Mouse (Mus musculus): ENCODE results near the gene Bcam. TPM values are rescaled to one million over a fixed set of nuclear protein-coding genes. Genes with fewer than 3 reads are reported as not detected.

Gene Bcam
- polyA plus RNA-seq, 1 experiment from 2014 or later = 5.8 TPM

- H3K4me2 ChIP-seq (ENCODE audit: low read length) = no peak overlapping the region
- H3K9ac ChIP-seq (ENCODE audit: low read length) = no peak overlapping the region
- ATAC-seq = no peak
- peaks cover 20% of the 10 kb centered on the region for H3K4me1 ChIP-seq (ENCODE audit: control insufficient read depth, insufficient read depth, low read length)
- DNase-seq (ENCODE audit: low spot score) = no peak
- WGBS = 84% methylated on average over 9 of the region's 10 CpGs
- H3K27me3 ChIP-seq (replicated peaks; ENCODE audit: control insufficient read depth, insufficient read depth, low read length) = no peaks in the 10 kb centered on the region
- no peak overlapping the region for H3K4me3 ChIP-seq (ENCODE audit: low read depth, low read length)
- H3K27ac ChIP-seq (ENCODE audit: low read depth, low read length) = no peak overlapping the region
- no peaks in the 10 kb centered on the region for H3K9me3 ChIP-seq (replicated peaks; ENCODE audit: control insufficient read depth, low read length)
- peaks cover 10% of the 10 kb centered on the region; the same call in 1 of the 2 replicates for H3K36me3 ChIP-seq (ENCODE audit: control insufficient read depth, insufficient read depth, low read length)
Measured at GRCm38 (mm10) chr7:19745971-19746370, 24.8 kb downstream of the Bcam start.

- WGBS = 79% methylated on average over 14 of the region's 14 CpGs
- Histone ChIP-seq H3K9me3 (replicated peaks; ENCODE audit: control insufficient read depth, low read length) (no peaks in the 10 kb centered on the region), H3K27ac (ENCODE audit: low read depth, low read length) (no peak overlapping the region), H3K4me3 (ENCODE audit: low read depth, low read length) (no peak overlapping the region), H3K27me3 (replicated peaks; ENCODE audit: control insufficient read depth, insufficient read depth, low read length) (no peaks in the 10 kb centered on the region), H3K4me1 (ENCODE audit: control insufficient read depth, insufficient read depth, low read length) (peaks cover 20% of the 10 kb centered on the region), H3K36me3 (ENCODE audit: control insufficient read depth, insufficient read depth, low read length) (peaks cover 10% of the 10 kb centered on the region; the same call in 1 of the 2 replicates), H3K4me2 (ENCODE audit: low read length) (no peak overlapping the region), H3K9ac (ENCODE audit: low read length) (no peak overlapping the region)
- DNase-seq (ENCODE audit: low spot score) = no peak
- no peak for ATAC-seq
Measured at GRCm38 (mm10) chr7:19744590-19745385, 26.0 kb downstream of the Bcam start.

GRCm38 (mm10) chr7:19743791-19744190, 27.0 kb downstream of the Bcam start:
- Histone ChIP-seq H3K4me2 (ENCODE audit: low read length) (no peak overlapping the region), H3K4me1 (ENCODE audit: control insufficient read depth, insufficient read depth, low read length) (peaks cover 20% of the 10 kb centered on the region), H3K4me3 (ENCODE audit: low read depth, low read length) (no peak overlapping the region), H3K9me3 (replicated peaks; ENCODE audit: control insufficient read depth, low read length) (no peaks in the 10 kb centered on the region), H3K9ac (ENCODE audit: low read length) (no peak overlapping the region), H3K27me3 (replicated peaks; ENCODE audit: control insufficient read depth, insufficient read depth, low read length) (no peaks in the 10 kb centered on the region), H3K27ac (ENCODE audit: low read depth, low read length) (no peak overlapping the region), H3K36me3 (ENCODE audit: control insufficient read depth, insufficient read depth, low read length) (peaks cover 10% of the 10 kb centered on the region; the same call in 1 of the 2 replicates)
- no peak for DNase-seq (ENCODE audit: low spot score)
- 90% methylated on average over 6 of the region's 6 CpGs for WGBS
- ATAC-seq = no peak

- ATAC-seq = no peak
- H3K4me1 ChIP-seq (ENCODE audit: control insufficient read depth, insufficient read depth, low read length) = peaks cover 10% of the 10 kb centered on the region
- WGBS = 72% methylated on average over 5 of the region's 5 CpGs
Measured at GRCm38 (mm10) chr7:19742468-19742867, 28.3 kb downstream of the Bcam start.

GRCm38 (mm10) chr7:19741329-19742031, 29.3 kb downstream of the Bcam start:
- Histone ChIP-seq H3K4me2 (ENCODE audit: low read length) (no peak overlapping the region), H3K9me3 (replicated peaks; ENCODE audit: control insufficient read depth, low read length) (no peaks in the 10 kb centered on the region), H3K36me3 (ENCODE audit: control insufficient read depth, insufficient read depth, low read length) (peaks cover 28% of the 10 kb centered on the region), H3K4me3 (ENCODE audit: low read depth, low read length) (no peak overlapping the region), H3K9ac (ENCODE audit: low read length) (no peak overlapping the region), H3K4me1 (ENCODE audit: control insufficient read depth, insufficient read depth, low read length) (peaks cover under 1% of the 10 kb centered on the region; the same call in 1 of the 2 replicates), H3K27ac (ENCODE audit: low read depth, low read length) (no peak overlapping the region), H3K27me3 (replicated peaks; ENCODE audit: control insufficient read depth, insufficient read depth, low read length) (no peaks in the 10 kb centered on the region)
- ATAC-seq = no peak
- DNase-seq (ENCODE audit: low spot score) = no peak
- 23% methylated on average over 8 of the region's 8 CpGs for WGBS

More at GRCm38 (mm10) chr7:19742468-19742867, 28.3 kb downstream of the Bcam start:
- no peaks in the 10 kb centered on the region for H3K27me3 ChIP-seq (replicated peaks; ENCODE audit: control insufficient read depth, insufficient read depth, low read length)
- no peak overlapping the region for H3K9ac ChIP-seq (ENCODE audit: low read length)
- DNase-seq (ENCODE audit: low spot score) = no peak
- no peaks in the 10 kb centered on the region for H3K9me3 ChIP-seq (replicated peaks; ENCODE audit: control insufficient read depth, low read length)
- no peak overlapping the region for H3K27ac ChIP-seq (ENCODE audit: low read depth, low read length)
- no peak overlapping the region for H3K4me3 ChIP-seq (ENCODE audit: low read depth, low read length)
- H3K4me2 ChIP-seq (ENCODE audit: low read length) = no peak overlapping the region
- H3K36me3 ChIP-seq (ENCODE audit: control insufficient read depth, insufficient read depth, low read length) = peaks cover 19% of the 10 kb centered on the region

GRCm38 (mm10) chr7:19740269-19740668, 30.5 kb downstream of the Bcam start:
- WGBS = 93% methylated on average over 11 of the region's 11 CpGs
- no peak overlapping the region for H3K27ac ChIP-seq (ENCODE audit: low read depth, low read length)
- no peak for ATAC-seq
- H3K4me3 ChIP-seq (ENCODE audit: low read depth, low read length) = no peak overlapping the region
- DNase-seq (ENCODE audit: low spot score) = no peak
- no peak overlapping the region for H3K4me2 ChIP-seq (ENCODE audit: low read length)
- H3K36me3 ChIP-seq (ENCODE audit: control insufficient read depth, insufficient read depth, low read length) = peaks cover 32% of the 10 kb centered on the region
- no peaks in the 10 kb centered on the region for H3K9me3 ChIP-seq (replicated peaks; ENCODE audit: control insufficient read depth, low read length)
- H3K27me3 ChIP-seq (replicated peaks; ENCODE audit: control insufficient read depth, insufficient read depth, low read length) = no peaks in the 10 kb centered on the region
- H3K4me1 ChIP-seq (ENCODE audit: control insufficient read depth, insufficient read depth, low read length) = no peaks in the 10 kb centered on the region
- H3K9ac ChIP-seq (ENCODE audit: low read length) = no peak overlapping the region

- H3K9me3 ChIP-seq (replicated peaks; ENCODE audit: control insufficient read depth, low read length) = no peaks in the 10 kb centered on the region
- H3K4me1 ChIP-seq (ENCODE audit: control insufficient read depth, insufficient read depth, low read length) = no peaks in the 10 kb centered on the region
- H3K36me3 ChIP-seq (ENCODE audit: control insufficient read depth, insufficient read depth, low read length) = peaks cover 42% of the 10 kb centered on the region
- no peak overlapping the region for H3K4me3 ChIP-seq (ENCODE audit: low read depth, low read length)
- no peak for ATAC-seq
- H3K9ac ChIP-seq (ENCODE audit: low read length) = no peak overlapping the region
- 87% methylated on average over 3 of the region's 3 CpGs for WGBS
- DNase-seq (ENCODE audit: low spot score) = no peak
- no peak overlapping the region for H3K27ac ChIP-seq (ENCODE audit: low read depth, low read length)
- no peak overlapping the region for H3K4me2 ChIP-seq (ENCODE audit: low read length)
- H3K27me3 ChIP-seq (replicated peaks; ENCODE audit: control insufficient read depth, insufficient read depth, low read length) = no peaks in the 10 kb centered on the region
Measured at GRCm38 (mm10) chr7:19738771-19739170, 32.0 kb downstream of the Bcam start.

- DNase-seq (ENCODE audit: low spot score) = no peak
- no peak overlapping the region for H3K27ac ChIP-seq (ENCODE audit: low read depth, low read length)
- 97% methylated on average over 16 of the region's 16 CpGs for WGBS
- no peaks in the 10 kb centered on the region for H3K27me3 ChIP-seq (replicated peaks; ENCODE audit: control insufficient read depth, insufficient read depth, low read length)
- peaks cover 53% of the 10 kb centered on the region for H3K36me3 ChIP-seq (ENCODE audit: control insufficient read depth, insufficient read depth, low read length)
- no peak for ATAC-seq
- no peak overlapping the region for H3K9ac ChIP-seq (ENCODE audit: low read length)
- no peaks in the 10 kb centered on the region for H3K4me1 ChIP-seq (ENCODE audit: control insufficient read depth, insufficient read depth, low read length)
- no peak overlapping the region for H3K4me2 ChIP-seq (ENCODE audit: low read length)
- H3K9me3 ChIP-seq (replicated peaks; ENCODE audit: control insufficient read depth, low read length) = no peaks in the 10 kb centered on the region
- no peak overlapping the region for H3K4me3 ChIP-seq (ENCODE audit: low read depth, low read length)
Measured at GRCm38 (mm10) chr7:19736389-19737057, 34.3 kb downstream of the Bcam start.
